Mouse (Mus musculus): ENCODE measurements at regions not wholly inside any gene's neighbourhood (a gene's known extent, or its start where the extent isn't known, plus 50 kb on each side); places are given as distances from the start of the nearest gene placed in this dataset.

- 63% methylated on average over 12 of the region's 12 CpGs for WGBS
- Histone ChIP-seq H3K4me2 (replicated peaks) (no peak overlapping the region), H3K36me3 (no peaks in the 10 kb centered on the region), H3K27ac (no peak overlapping the region), H3K4me1 (no peaks in the 10 kb centered on the region), H3K9me3 (no peaks in the 10 kb centered on the region), H3K27me3 (replicated peaks) (no peaks in the 10 kb centered on the region), H3K9ac (no peak overlapping the region), H3K4me3 (no peak overlapping the region)
- peak; percentile 72 for ATAC-seq (ENCODE audit: low FRiP score, low read depth)
Measured at GRCm38 (mm10) chr1:35919840-35920734, 148.1 kb upstream of the Hs6st1 start.

GRCm38 (mm10) chr1:35924796-35925195, 143.4 kb upstream of the Hs6st1 start:
- no peaks in the 10 kb centered on the region for H3K36me3 ChIP-seq
- H3K4me2 ChIP-seq (replicated peaks): no peak overlapping the region
- H3K9ac ChIP-seq: no peak overlapping the region
- H3K27ac ChIP-seq: no peak overlapping the region
- 89% methylated on average over 4 of the region's 4 CpGs for WGBS
- H3K9me3 ChIP-seq: no peaks in the 10 kb centered on the region
- no peak for ATAC-seq (ENCODE audit: low FRiP score, low read depth)
- H3K4me3 ChIP-seq: no peak overlapping the region
- no peaks in the 10 kb centered on the region for H3K27me3 ChIP-seq (replicated peaks)
- H3K4me1 ChIP-seq: no peaks in the 10 kb centered on the region

GRCm38 (mm10) chr1:35925301-35925700, 142.9 kb upstream of the Hs6st1 start:
- H3K9ac ChIP-seq: no peak overlapping the region
- no peak overlapping the region for H3K4me2 ChIP-seq (replicated peaks)
- no peak overlapping the region for H3K27ac ChIP-seq
- H3K27me3 ChIP-seq (replicated peaks): no peaks in the 10 kb centered on the region
- no peak overlapping the region for H3K4me3 ChIP-seq
- H3K36me3 ChIP-seq: no peaks in the 10 kb centered on the region
- ATAC-seq (ENCODE audit: low FRiP score, low read depth): no peak
- no peaks in the 10 kb centered on the region for H3K9me3 ChIP-seq
- 88% methylated on average over 4 of the region's 4 CpGs for WGBS
- H3K4me1 ChIP-seq: no peaks in the 10 kb centered on the region

GRCm38 (mm10) chr1:35926191-35927048, 141.8 kb upstream of the Hs6st1 start:
- Histone ChIP-seq H3K4me3 (no peak overlapping the region), H3K4me1 (no peaks in the 10 kb centered on the region), H3K27me3 (replicated peaks) (no peaks in the 10 kb centered on the region), H3K9me3 (no peaks in the 10 kb centered on the region), H3K4me2 (replicated peaks) (no peak overlapping the region), H3K36me3 (no peaks in the 10 kb centered on the region), H3K9ac (no peak overlapping the region), H3K27ac (no peak overlapping the region)
- no peak for ATAC-seq (ENCODE audit: low FRiP score, low read depth)
- 74% methylated on average over 5 of the region's 5 CpGs for WGBS

GRCm38 (mm10) chr1:35927049-35927415, 141.2 kb upstream of the Hs6st1 start:
- H3K9me3 ChIP-seq: no peaks in the 10 kb centered on the region
- no peaks in the 10 kb centered on the region for H3K27me3 ChIP-seq (replicated peaks)
- no peak for ATAC-seq (ENCODE audit: low FRiP score, low read depth)
- 66% methylated on average over 3 of the region's 3 CpGs for WGBS
- H3K36me3 ChIP-seq: no peaks in the 10 kb centered on the region
- no peak overlapping the region for H3K27ac ChIP-seq
- no peak overlapping the region for H3K4me3 ChIP-seq
- H3K9ac ChIP-seq: no peak overlapping the region
- no peak overlapping the region for H3K4me2 ChIP-seq (replicated peaks)
- H3K4me1 ChIP-seq: no peaks in the 10 kb centered on the region

GRCm38 (mm10) chr1:35930351-35930750, 137.8 kb upstream of the Hs6st1 start:
- Histone ChIP-seq H3K4me3 (no peak overlapping the region), H3K27ac (no peak overlapping the region), H3K27me3 (replicated peaks) (no peaks in the 10 kb centered on the region), H3K9me3 (no peaks in the 10 kb centered on the region), H3K36me3 (no peaks in the 10 kb centered on the region), H3K9ac (no peak overlapping the region), H3K4me2 (replicated peaks) (no peak overlapping the region), H3K4me1 (no peaks in the 10 kb centered on the region)
- no peak for ATAC-seq (ENCODE audit: low FRiP score, low read depth)
- WGBS: 60% methylated on average over 3 of the region's 3 CpGs

GRCm38 (mm10) chr1:35931056-35931455, 137.1 kb upstream of the Hs6st1 start:
- Histone ChIP-seq H3K27me3 (replicated peaks) (no peaks in the 10 kb centered on the region), H3K36me3 (no peaks in the 10 kb centered on the region), H3K9me3 (no peaks in the 10 kb centered on the region), H3K27ac (no peak overlapping the region), H3K4me2 (replicated peaks) (no peak overlapping the region), H3K9ac (no peak overlapping the region), H3K4me1 (no peaks in the 10 kb centered on the region), H3K4me3 (no peak overlapping the region)
- 89% methylated on average over 7 of the region's 7 CpGs for WGBS
- ATAC-seq (ENCODE audit: low FRiP score, low read depth): no peak

- no peaks in the 10 kb centered on the region for H3K36me3 ChIP-seq
- no peaks in the 10 kb centered on the region for H3K27me3 ChIP-seq (replicated peaks)
- H3K4me2 ChIP-seq (replicated peaks): no peak overlapping the region
- no peaks in the 10 kb centered on the region for H3K9me3 ChIP-seq
- no peak overlapping the region for H3K27ac ChIP-seq
- ATAC-seq (ENCODE audit: low FRiP score, low read depth): no peak
- H3K9ac ChIP-seq: no peak overlapping the region
- no peaks in the 10 kb centered on the region for H3K4me1 ChIP-seq
- H3K4me3 ChIP-seq: no peak overlapping the region
- 84% methylated on average over 7 of the region's 7 CpGs for WGBS
Measured at GRCm38 (mm10) chr1:35933511-35933910, 134.7 kb upstream of the Hs6st1 start.

GRCm38 (mm10) chr1:35935099-35935651, 133.0 kb upstream of the Hs6st1 start:
- no peak for ATAC-seq (ENCODE audit: low FRiP score, low read depth)
- Histone ChIP-seq H3K4me1 (no peaks in the 10 kb centered on the region), H3K4me3 (no peak overlapping the region), H3K27ac (no peak overlapping the region), H3K4me2 (replicated peaks) (no peak overlapping the region), H3K27me3 (replicated peaks) (no peaks in the 10 kb centered on the region), H3K9me3 (no peaks in the 10 kb centered on the region), H3K36me3 (no peaks in the 10 kb centered on the region), H3K9ac (no peak overlapping the region)
- WGBS: 78% methylated on average over 7 of the region's 7 CpGs

- Histone ChIP-seq H3K4me3 (no peak overlapping the region), H3K9ac (no peak overlapping the region), H3K36me3 (no peaks in the 10 kb centered on the region), H3K4me2 (replicated peaks) (no peak overlapping the region), H3K27ac (no peak overlapping the region), H3K27me3 (replicated peaks) (no peaks in the 10 kb centered on the region), H3K4me1 (peaks cover 5% of the 10 kb centered on the region), H3K9me3 (no peaks in the 10 kb centered on the region)
- no peak for ATAC-seq (ENCODE audit: low FRiP score, low read depth)
- whole genome bisulfite sequencing: 87% methylated on average over 5 of the region's 5 CpGs
Measured at GRCm38 (mm10) chr1:35936362-35937093, 131.7 kb upstream of the Hs6st1 start.

- no peaks in the 10 kb centered on the region for H3K9me3 ChIP-seq
- 80% methylated on average over 2 of the region's 2 CpGs for WGBS
- H3K27ac ChIP-seq: no peak overlapping the region
- peaks cover 30% of the 10 kb centered on the region for H3K4me1 ChIP-seq
- no peak overlapping the region for H3K9ac ChIP-seq
- H3K4me2 ChIP-seq (replicated peaks): no peak overlapping the region
- no peak overlapping the region for H3K4me3 ChIP-seq
- no peaks in the 10 kb centered on the region for H3K36me3 ChIP-seq
- no peaks in the 10 kb centered on the region for H3K27me3 ChIP-seq (replicated peaks)
- ATAC-seq (ENCODE audit: low FRiP score, low read depth): no peak
Measured at GRCm38 (mm10) chr1:35940236-35940635, 128.0 kb upstream of the Hs6st1 start.

GRCm38 (mm10) chr1:35941642-35942077, 126.5 kb upstream of the Hs6st1 start:
- Histone ChIP-seq H3K27me3 (replicated peaks) (no peaks in the 10 kb centered on the region), H3K4me1 (peaks cover 31% of the 10 kb centered on the region), H3K9me3 (no peaks in the 10 kb centered on the region), H3K4me3 (no peak overlapping the region), H3K36me3 (no peaks in the 10 kb centered on the region), H3K4me2 (replicated peaks) (no peak overlapping the region; the same call in 1 of the 2 replicates), H3K9ac (no peak overlapping the region), H3K27ac (0 out of 2 replicates have a peak overlapping the region, but pooled peaks have one; percentile 12)
- ATAC-seq (ENCODE audit: low FRiP score, low read depth): peak; percentile 65
- 15% methylated on average over 8 of the region's 8 CpGs for WGBS

All from neural tube, embryonic 12.5 days (tissue).